Mouse (Mus musculus) adrenal gland, adult 18-20 months (tissue): Measurements from ENCODE around the gene Ppp4r2. TPM values are rescaled to one million over a fixed set of nuclear protein-coding genes. Genes with fewer than 3 reads are reported as not detected.

Experiments
- DNase-seq, 2 experiments: peaks; one replicate each; pipeline ENCODE4 v3.0.0; 2021 to 2022; ENCODE audit warnings: low spot score in 2 of 2
- long read RNA-seq, 2 experiments: library from polyadenylated mRNA; stranded (forward); transcript quantifications; one replicate each; pipeline ENCODE4 v2.0.0; 2021
- total RNA-seq, 2 experiments: library from RNA; stranded (reverse); gene quantifications; 1 replicate in 1 of 2; 2 replicates in 1 of 2; pipeline ENCODE4 v1.2.3; 2021

Ppp4r2 gene
- total RNA-seq = 10 to 100 TPM; 87.4 to 92.1 TPM
- long read RNA-seq, experiment 1, full-length matches to known transcripts = 81 of 90 reads
- long read RNA-seq, experiment 1, partial matches to known transcripts = 2 of 90 reads
- long read RNA-seq, experiment 1, other reads (novel, unspliced or antisense) = 7 of 90 reads
- long read RNA-seq, experiment 2, full-length matches to known transcripts = 87 of 108 reads
- long read RNA-seq, experiment 2, partial matches to known transcripts = 11 of 108 reads
- long read RNA-seq, experiment 2, other reads (novel, unspliced or antisense) = 10 of 108 reads

DNA sequence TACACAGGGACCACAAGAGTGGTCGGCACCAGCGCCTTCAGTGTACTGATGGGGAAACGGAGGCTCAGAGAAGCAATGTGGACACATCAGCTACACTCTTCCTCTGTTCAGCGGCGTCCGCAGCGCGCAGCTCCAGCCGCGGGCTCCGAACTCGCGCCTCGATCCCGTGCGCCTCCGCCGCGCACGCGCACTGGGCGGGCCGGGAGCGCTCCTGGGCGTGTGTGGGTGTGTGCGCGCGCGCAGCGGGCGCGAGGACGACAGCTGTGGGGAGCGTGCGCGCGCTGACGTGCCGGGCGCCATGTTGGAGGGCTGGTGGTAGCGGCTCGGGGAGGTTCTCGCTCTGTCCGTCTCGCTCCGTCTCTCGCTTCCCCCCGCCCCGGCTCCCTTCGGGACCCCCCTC, at the start of gene Ppp4r2:
TSS of gene Ppp4r2 (plus strand) at position 268 of the 400 bp plus-strand sequence.
- peak; percentile 87 to 90 for DNase-seq

- DNase-seq = no peak
Measured at GRCm38 (mm10) chr6:100787726-100788125, 45.7 kb upstream of the Ppp4r2 start.

DNA sequence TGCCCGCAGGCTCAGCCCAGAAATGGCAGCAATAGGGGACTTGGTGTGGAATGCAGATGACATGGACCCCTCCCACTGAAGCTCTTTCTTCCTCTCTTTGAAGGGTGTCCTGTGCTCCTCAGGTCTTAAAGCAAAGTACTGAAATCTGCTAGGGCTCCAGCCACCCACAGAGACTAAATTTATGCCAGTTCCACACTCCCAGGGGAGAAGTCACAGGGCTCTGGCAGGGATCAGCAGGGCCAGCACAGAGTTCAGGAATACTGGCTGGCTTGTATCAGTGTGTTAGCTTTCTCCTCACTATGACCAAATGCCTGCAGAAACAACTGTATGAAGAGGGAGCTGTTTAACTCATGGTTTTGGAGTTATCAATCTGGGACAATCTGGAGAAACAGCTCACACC, 44.3 kb upstream of the Ppp4r2 start:
- no peak for DNase-seq

- no peak for DNase-seq
Measured at GRCm38 (mm10) chr6:100792055-100792659, 41.3 kb upstream of the Ppp4r2 start.

DNA sequence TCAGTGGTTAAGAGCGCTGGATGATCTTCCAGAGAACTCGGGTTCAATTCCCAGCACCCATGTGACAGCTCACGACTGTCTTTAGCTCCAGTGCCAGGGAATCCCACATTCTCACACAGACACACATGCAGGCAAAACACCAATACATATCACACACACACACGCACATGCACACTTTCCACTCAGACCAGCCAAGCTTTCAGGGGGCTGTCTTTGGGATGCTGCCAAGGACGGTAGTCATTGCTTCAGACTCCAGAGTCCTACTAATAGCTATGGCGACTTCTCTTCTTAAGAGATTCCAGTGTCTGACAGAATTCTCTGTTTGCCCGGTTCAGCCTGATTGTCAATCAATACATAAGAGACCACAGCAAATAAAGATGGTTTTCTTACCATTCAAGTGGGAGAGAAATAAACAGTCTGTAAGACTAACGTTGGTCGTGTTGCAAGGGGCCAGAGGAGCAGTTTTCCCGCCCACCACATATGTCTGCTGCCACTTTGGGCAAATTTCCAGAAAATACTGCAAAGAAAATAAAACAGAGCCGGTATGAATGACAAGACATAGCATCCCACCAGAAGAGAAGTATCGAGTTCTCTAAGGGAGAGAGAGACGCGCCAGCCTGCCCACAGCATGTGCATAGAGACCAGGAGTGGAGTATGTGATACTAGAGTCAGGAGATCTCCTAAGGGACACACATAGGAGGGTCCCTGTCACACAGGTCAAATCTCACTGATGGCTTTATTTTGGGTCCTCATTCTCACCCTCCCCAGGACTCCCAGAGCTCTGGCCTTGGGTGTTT, 40.3 kb upstream of the Ppp4r2 start:
- no peak for DNase-seq

GRCm38 (mm10) chr6:100795797-100796196, 37.6 kb upstream of the Ppp4r2 start:
- DNase-seq = no peak

- DNase-seq = no peak
Measured at GRCm38 (mm10) chr6:100799290-100799689, 34.1 kb upstream of the Ppp4r2 start.

- DNase-seq = no peak
Measured at GRCm38 (mm10) chr6:100799766-100800165, 33.7 kb upstream of the Ppp4r2 start.

DNA sequence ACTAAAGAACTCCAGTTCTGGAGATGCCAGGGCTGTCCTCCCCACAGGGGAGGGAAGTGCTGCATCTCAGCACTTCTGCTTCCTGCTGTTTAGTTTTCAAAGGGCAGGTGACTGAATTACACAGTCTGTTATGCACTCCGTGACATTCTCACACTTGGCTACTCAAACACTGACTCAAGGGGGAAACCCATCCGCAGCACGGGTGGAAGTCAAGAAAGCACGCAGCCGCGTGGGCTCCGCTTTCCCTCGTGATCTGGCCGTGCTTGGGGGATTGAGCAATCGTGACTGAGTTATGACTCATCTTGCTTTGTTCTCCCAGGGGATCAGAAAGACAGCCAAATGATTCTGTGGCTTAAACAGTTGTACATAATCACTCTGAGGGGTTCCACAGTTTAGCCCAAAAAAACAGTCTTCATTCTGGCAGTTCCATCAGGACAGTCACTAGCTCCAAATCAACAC, 32.9 kb upstream of the Ppp4r2 start:
- DNase-seq = peak; percentile 61 to 63

GRCm38 (mm10) chr6:100802381-100803083, 30.9 kb upstream of the Ppp4r2 start:
- no peak for DNase-seq

DNA sequence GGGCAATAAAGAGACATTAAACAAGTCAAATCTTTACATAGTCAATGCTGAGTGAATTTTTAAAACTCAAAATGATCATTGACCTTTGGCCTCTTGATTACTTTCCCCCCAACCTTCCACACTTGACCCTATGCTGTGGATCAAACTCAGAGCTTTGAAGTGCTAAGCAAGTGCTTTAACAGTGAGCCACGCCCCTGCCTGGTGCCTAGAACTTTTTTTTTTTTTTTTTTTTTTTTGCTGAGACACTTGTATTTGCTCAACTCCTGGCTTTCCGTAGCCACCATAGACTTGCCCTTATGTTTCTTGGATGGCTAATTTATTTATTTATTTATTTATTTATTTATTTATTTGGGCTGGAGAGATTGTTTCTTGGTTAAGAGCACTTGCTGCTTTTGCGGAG, 30.2 kb upstream of the Ppp4r2 start:
- no peak for DNase-seq

DNA sequence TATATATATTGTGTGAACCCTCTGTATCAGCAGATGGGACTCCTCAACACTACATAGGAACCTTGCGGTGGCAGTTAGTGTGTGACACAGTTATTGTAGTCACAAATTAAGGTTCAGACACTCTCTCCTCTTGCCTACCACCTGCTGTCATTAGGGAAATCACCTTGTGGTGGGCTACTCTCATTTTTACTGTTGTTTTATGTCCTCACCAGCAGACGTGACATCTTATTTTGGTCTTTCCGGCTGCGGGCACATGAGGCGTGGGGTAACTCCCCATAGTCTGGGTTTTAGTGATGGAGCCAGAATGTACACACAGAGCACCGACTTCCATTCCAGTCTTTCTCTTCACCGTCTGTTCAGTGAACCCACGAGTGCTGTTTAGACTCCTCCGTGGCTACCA, 26.2 kb upstream of the Ppp4r2 start:
- DNase-seq = no peak

DNA sequence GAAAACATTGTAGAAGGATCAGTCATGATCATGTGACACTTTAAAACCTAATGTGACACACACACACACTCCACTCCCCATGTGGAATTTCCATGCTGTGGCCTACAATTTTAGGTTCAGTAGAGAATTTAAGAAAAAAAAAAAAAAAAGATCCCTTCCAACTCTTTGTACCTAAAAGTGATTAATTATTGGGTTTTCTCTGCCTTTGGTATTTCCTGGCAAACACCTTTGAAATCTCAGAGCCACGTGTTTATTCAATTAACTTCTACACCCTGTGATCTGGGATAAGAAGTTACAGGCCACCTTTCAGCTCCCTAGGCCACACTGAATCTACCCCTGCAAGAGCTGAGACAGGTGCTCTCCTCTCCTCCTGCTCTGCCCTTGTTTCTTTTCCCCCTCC, 25.7 kb upstream of the Ppp4r2 start:
- DNase-seq = no peak

- DNase-seq = no peak
Measured at GRCm38 (mm10) chr6:100808221-100808778, 25.1 kb upstream of the Ppp4r2 start.

GRCm38 (mm10) chr6:100810117-100810516, 23.3 kb upstream of the Ppp4r2 start:
- DNase-seq = no peak

DNA sequence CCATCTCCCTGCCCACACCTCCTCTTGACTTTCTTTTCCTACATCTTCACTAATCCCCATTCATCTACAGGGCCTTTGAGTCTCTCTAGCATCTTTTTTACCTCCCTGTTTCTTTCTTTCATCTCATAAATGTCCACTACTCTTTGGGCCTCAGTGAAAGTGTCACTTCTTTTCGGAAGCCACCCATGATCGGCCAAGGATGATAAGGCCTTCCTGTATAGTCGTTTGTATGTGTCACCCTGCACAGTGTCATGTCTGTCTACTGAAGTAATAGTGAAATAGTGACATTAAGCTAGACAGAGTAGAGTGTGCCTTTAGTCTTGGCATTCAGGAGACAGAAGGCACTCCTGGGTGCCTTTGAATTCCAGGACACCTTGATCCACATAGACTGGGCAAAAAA, 21.7 kb upstream of the Ppp4r2 start:
- no peak for DNase-seq

DNA sequence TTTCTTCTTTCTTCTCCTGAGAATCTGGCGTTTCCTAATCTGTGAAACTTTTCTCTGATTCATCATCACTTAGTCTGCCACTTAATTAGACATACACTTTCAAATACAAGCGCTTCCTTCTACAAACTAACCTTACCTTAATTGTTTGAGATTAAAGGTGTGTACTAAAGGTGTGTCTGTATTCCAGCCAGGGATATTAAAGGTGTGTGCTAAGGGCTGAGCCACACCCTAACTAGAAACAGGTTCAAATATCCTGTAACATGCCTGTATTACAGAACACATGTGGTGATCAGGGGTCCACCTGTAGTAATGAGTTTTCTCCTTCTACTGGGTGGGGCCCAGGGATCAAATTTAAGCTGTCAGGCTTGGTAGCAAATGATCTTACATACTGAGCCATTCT, 12.1 kb upstream of the Ppp4r2 start:
- DNase-seq = no peak

GRCm38 (mm10) chr6:100823356-100823755, 10.1 kb upstream of the Ppp4r2 start:
- DNase-seq = no peak

DNA sequence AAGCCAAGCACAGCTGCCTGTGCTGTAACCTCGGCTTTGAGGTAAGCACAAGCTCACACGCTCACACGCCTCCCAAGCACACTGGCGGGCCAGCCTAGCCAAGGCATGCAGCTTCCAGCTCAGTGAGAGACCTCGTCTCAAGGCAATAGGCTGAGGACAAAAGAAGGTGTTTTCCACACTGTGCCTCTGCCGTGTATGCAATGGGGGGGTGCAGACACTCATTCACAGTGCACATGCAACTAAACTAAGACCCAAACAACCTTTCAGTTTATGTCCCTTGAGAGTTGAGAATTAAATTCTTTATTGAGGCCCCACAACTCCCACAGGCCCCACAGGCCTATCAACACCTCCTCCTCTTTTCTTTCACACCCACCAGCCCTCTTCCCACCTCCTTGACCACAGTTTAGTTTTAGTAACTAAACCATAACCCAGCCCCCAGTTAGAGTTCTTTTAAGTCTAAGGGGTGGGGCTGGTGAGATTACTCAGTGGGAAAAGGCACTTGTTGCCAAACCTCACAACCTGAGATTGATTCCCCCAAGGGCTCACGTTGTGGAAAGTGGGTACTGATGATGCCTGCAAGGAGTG, 8.9 kb upstream of the Ppp4r2 start:
- DNase-seq = no peak

GRCm38 (mm10) chr6:100826046-100826445, 7.4 kb upstream of the Ppp4r2 start:
- no peak for DNase-seq

DNA sequence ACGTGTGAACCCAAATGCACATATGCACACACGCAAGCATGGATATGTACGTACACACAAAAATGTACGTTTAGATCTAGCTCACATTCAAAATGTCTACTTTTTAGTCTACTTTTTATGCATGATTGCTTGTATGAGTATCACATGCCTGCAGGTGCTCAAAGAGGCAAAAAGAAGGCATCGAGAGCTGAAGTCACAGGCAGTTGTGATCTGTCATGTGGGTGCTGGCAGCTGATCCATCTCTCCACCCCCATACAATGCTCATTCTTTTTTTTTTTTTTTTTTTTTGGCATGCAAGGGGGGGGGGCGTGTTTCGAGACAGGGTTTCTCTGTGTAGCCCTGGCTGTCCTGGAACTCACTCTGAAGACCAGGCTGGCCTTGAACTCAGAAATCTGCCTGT, 4.9 kb upstream of the Ppp4r2 start:
- no peak for DNase-seq
